Mouse (Mus musculus): ENCODE results near the gene Plac1.

GRCm38 (mm10) chrX:53196392-53196791 is 43.5 kb downstream of the Plac1 start:
- no peak for TF ChIP-seq CTCF (IDR thresholded peaks at IDR 0.05; ENCODE audit: insufficient read depth, low read depth, low read length)
- TF ChIP-seq POLR2A (IDR thresholded peaks at IDR 0.05; ENCODE audit: insufficient read depth, low read depth, low read length), result no peak
